Mouse (Mus musculus) MEL (cell line): ENCODE results near the gene Gatb. TPM values are rescaled to one million over a fixed set of nuclear protein-coding genes. Genes with fewer than 3 reads are reported as not detected.

Experiments
- DNase-seq: peaks from one replicate; pipeline ENCODE4 v3.0.0; 2011; ENCODE audit warnings: low read depth, low spot score
- H3K27ac ChIP-seq: 2 replicates; pipeline ENCODE4 v1.5.1; 2012; ENCODE audit warnings: low read depth, mild to moderate bottlenecking, control low read depth, low read length, moderate library complexity; ENCODE audit not compliant: control insufficient read depth
- H3K27me3 ChIP-seq, 2 experiments: fragments of 150-350 bp in 1 of 2; sonication (generic) in 1 of 2; 2 replicates each; pipeline ENCODE4 v1.6.1; 2012; ENCODE audit warnings: low read length in 2 of 2, mild to moderate bottlenecking in 2 of 2, improper control_type of control experiment in 1 of 2, moderate library complexity in 1 of 2; ENCODE audit not compliant: insufficient read depth in 2 of 2, control insufficient read depth in 1 of 2
- H3K36me3 ChIP-seq, 2 experiments: 2 replicates each; pipeline ENCODE4 v1.6.1; 2012 to 2014; ENCODE audit warnings: low read length in 2 of 2, improper control_type of control experiment in 1 of 2, inconsistent platforms in 1 of 2, mild to moderate bottlenecking in 1 of 2; ENCODE audit not compliant: insufficient read depth in 2 of 2, control insufficient read depth in 1 of 2
- H3K4me1 ChIP-seq, 2 experiments: fragments of 150-350 bp in 1 of 2; sonication (generic) in 1 of 2; 2 replicates each; pipeline ENCODE4 v1.6.1; 2012; ENCODE audit warnings: low read length in 2 of 2, improper control_type of control experiment in 1 of 2, mild to moderate bottlenecking in 1 of 2; ENCODE audit not compliant: insufficient read depth in 2 of 2, control insufficient read depth in 1 of 2
- H3K4me3 ChIP-seq, 2 experiments: fragments of 150-350 bp in 1 of 2; sonication (generic) in 1 of 2; 2 replicates each; pipeline ENCODE4 v1.5.1; 2012; ENCODE audit warnings: low read depth in 2 of 2, low read length in 2 of 2, mild to moderate bottlenecking in 2 of 2, moderate library complexity in 2 of 2, control low read depth in 1 of 2, improper control_type of control experiment in 1 of 2; ENCODE audit not compliant: control insufficient read depth in 1 of 2, insufficient read depth in 1 of 2
- H3K79me2 ChIP-seq: 2 replicates; pipeline ENCODE4 v1.6.1; 2012; ENCODE audit warnings: mild to moderate bottlenecking, low read length, moderate library complexity; ENCODE audit not compliant: control insufficient read depth, poor library complexity, insufficient read depth
- H3K9ac ChIP-seq: 2 replicates; pipeline ENCODE4 v1.6.1; 2012; ENCODE audit warnings: low read depth, mild to moderate bottlenecking, control low read depth, low read length, moderate library complexity; ENCODE audit not compliant: control insufficient read depth, poor library complexity, severe bottlenecking
- H3K9me3 ChIP-seq: fragments of 150-350 bp; sonication (generic); replicated peaks from 2 replicates; pipeline ENCODE4 v1.6.1; 2012; ENCODE audit warnings: mild to moderate bottlenecking, low read length, improper control_type of control experiment, moderate library complexity; ENCODE audit not compliant: insufficient read depth
- BHLHE40 ChIP-seq: IDR thresholded peaks from 2 replicates; pipeline ENCODE4 v1.6.1; 2012; ENCODE audit warnings: low read depth, mild to moderate bottlenecking, inconsistent platforms, low read length, improper control_type of control experiment, borderline replicate concordance
- CHD2 ChIP-seq: IDR thresholded peaks from 2 replicates; pipeline ENCODE4 v1.6.1; 2011; ENCODE audit warnings: low read length, improper control_type of control experiment
- EP300 ChIP-seq, 2 experiments: IDR thresholded peaks; 2 replicates each; pipeline ENCODE4 v1.6.1; 2011; ENCODE audit warnings: improper control_type of control experiment in 2 of 2, low read length in 2 of 2, low read depth in 1 of 2, mild to moderate bottlenecking in 1 of 2
- ETS1 ChIP-seq: IDR thresholded peaks from 2 replicates; pipeline ENCODE4 v1.6.1; 2012; ENCODE audit warnings: low read depth, mild to moderate bottlenecking, inconsistent platforms, low read length, improper control_type of control experiment, moderate library complexity
- GATA1 ChIP-seq: IDR thresholded peaks from 2 replicates; pipeline ENCODE4 v1.6.1; 2011; ENCODE audit warnings: low read depth, low read length, improper control_type of control experiment
- HCFC1 ChIP-seq: IDR thresholded peaks from 2 replicates; pipeline ENCODE4 v1.6.1; 2012; ENCODE audit warnings: low read depth, mild to moderate bottlenecking, inconsistent platforms, low read length, improper control_type of control experiment, moderate library complexity
- KAT2A ChIP-seq: conservative IDR thresholded peaks from 2 replicates; pipeline ENCODE4 v1.6.1; 2012; ENCODE audit warnings: low read depth, low read length, improper control_type of control experiment, inconsistent platforms
- MAFK ChIP-seq: IDR thresholded peaks from 2 replicates; pipeline ENCODE4 v1.6.1; 2011; ENCODE audit warnings: low read depth, mild to moderate bottlenecking, low read length, improper control_type of control experiment, borderline replicate concordance
- MAX ChIP-seq: IDR thresholded peaks from 2 replicates; pipeline ENCODE4 v1.6.1; 2011; ENCODE audit warnings: low read length, improper control_type of control experiment
- MEF2A ChIP-seq: IDR thresholded peaks from 2 replicates; pipeline ENCODE4 v1.6.1; 2014; ENCODE audit warnings: low read depth, mild to moderate bottlenecking, inconsistent platforms, low read length, improper control_type of control experiment; ENCODE audit not compliant: poor library complexity, insufficient replicate concordance, severe bottlenecking; ENCODE audit errors: extremely low read depth
- MXI1 ChIP-seq: IDR thresholded peaks from 2 replicates; pipeline ENCODE4 v1.6.1; 2011; ENCODE audit warnings: mild to moderate bottlenecking, low read depth, low read length, improper control_type of control experiment
- POLR2AphosphoS5 ChIP-seq: IDR thresholded peaks from 2 replicates; pipeline ENCODE4 v1.6.1; 2012; ENCODE audit warnings: low read depth, borderline replicate concordance, mild to moderate bottlenecking, inconsistent platforms, low read length, moderate library complexity, mixed read lengths
- RCOR1 ChIP-seq: IDR thresholded peaks from 2 replicates; pipeline ENCODE4 v1.6.1; 2012; ENCODE audit warnings: low read depth, mild to moderate bottlenecking, inconsistent platforms, low read length, improper control_type of control experiment
- SIN3A ChIP-seq: IDR thresholded peaks from 2 replicates; pipeline ENCODE4 v1.6.1; 2012; ENCODE audit warnings: low read length, improper control_type of control experiment, inconsistent platforms
- SMC3 ChIP-seq: IDR thresholded peaks from 2 replicates; pipeline ENCODE4 v1.6.1; 2011; ENCODE audit warnings: low read depth, low read length, improper control_type of control experiment
- TAL1 ChIP-seq: IDR thresholded peaks from 2 replicates; pipeline ENCODE4 v1.6.1; 2012; ENCODE audit warnings: mild to moderate bottlenecking, inconsistent platforms, low read length, moderate library complexity, mixed read lengths
- TCF12 ChIP-seq: IDR thresholded peaks from 2 replicates; pipeline ENCODE4 v1.6.1; 2014; ENCODE audit warnings: low read depth, mild to moderate bottlenecking, inconsistent platforms, low read length, improper control_type of control experiment, moderate library complexity
- UBTF ChIP-seq: IDR thresholded peaks from 2 replicates; pipeline ENCODE4 v1.6.1; 2012; ENCODE audit warnings: low read depth, mild to moderate bottlenecking, inconsistent platforms, low read length, improper control_type of control experiment, moderate library complexity, borderline replicate concordance; ENCODE audit not compliant: insufficient read depth
- ZNF384 ChIP-seq: IDR thresholded peaks from 2 replicates; pipeline ENCODE4 v1.6.1; 2012; ENCODE audit warnings: low read depth, mild to moderate bottlenecking, inconsistent platforms, low read length, improper control_type of control experiment
- polyA plus RNA-seq, 2 experiments: library from polyadenylated mRNA; stranded (reverse) in 1 of 2; unstranded in 1 of 2; fragments of >175 nt in 1 of 2; fragments of >200 nt in 1 of 2; gene quantifications; 2 replicates each; pipeline versions ENCODE4 v1.2.1 to v1.2.4; 2012; ENCODE audit warnings: low replicate concordance in 2 of 2, low read depth in 1 of 2; ENCODE audit not compliant: insufficient read length in 2 of 2, insufficient read depth in 1 of 2, missing spikeins in 1 of 2
- total RNA-seq: library from RNA; depleted of rRNA; stranded (reverse); fragments of 300-350 nt; gene quantifications from 2 replicates; pipeline ENCODE4 v1.2.3, GENCODE M21; 2012

Gatb gene
- total and polyA plus RNA-seq, 3 experiments, result 9.1 to 16.8 TPM; not detected in 1

- Histone ChIP-seq H3K4me1 (peaks cover 4 to 15% of the 10 kb centered on the region in 2 experiments; a peak in 3 of 4 replicates), H3K79me2 (no peaks in the 10 kb centered on the region), H3K9ac (peak overlapping the region; percentile 37; the same call in 1 of the 2 replicates), H3K4me3 (no peak overlapping the region), H3K27ac (peak overlapping the region; percentile 39; the same call in 1 of the 2 replicates), H3K9me3 (no peaks in the 10 kb centered on the region), H3K27me3 (no peaks in the 10 kb centered on the region), H3K36me3 (peaks cover 0 to 23% of the 10 kb centered on the region in 2 experiments; a peak in 2 of 4 replicates)
- TF ChIP-seq TCF12 (no peak), ETS1 (peak; percentile 59; the same call in 1 of the 2 replicates), KAT2A (no peak), GATA1 (peak; percentile 70)
- peak; percentile 65 for DNase-seq
Measured at GRCm38 (mm10) chr3:85588701-85589100, 14.8 kb downstream of the Gatb start.

- TF ChIP-seq HCFC1 (no peak), RCOR1 (no peak), KAT2A (no peak), CHD2 (no peak), ZNF384 (no peak), MAX (no peak)
- H3K9me3 ChIP-seq, result no peaks in the 10 kb centered on the region
- H3K79me2 ChIP-seq, result no peaks in the 10 kb centered on the region
- DNase-seq, result no peak
- H3K27me3 ChIP-seq, result no peaks in the 10 kb centered on the region
- H3K27ac ChIP-seq, result no peak overlapping the region
- H3K4me1 ChIP-seq, result peaks cover 4 to 15% of the 10 kb centered on the region in 2 experiments; a peak in 3 of 4 replicates
- no peak overlapping the region for H3K9ac ChIP-seq
- peaks cover 0 to 23% of the 10 kb centered on the region in 2 experiments; a peak in 2 of 4 replicates for H3K36me3 ChIP-seq
- H3K4me3 ChIP-seq, result no peak overlapping the region
Measured at GRCm38 (mm10) chr3:85590090-85590754, 16.3 kb downstream of the Gatb start.

DNA sequence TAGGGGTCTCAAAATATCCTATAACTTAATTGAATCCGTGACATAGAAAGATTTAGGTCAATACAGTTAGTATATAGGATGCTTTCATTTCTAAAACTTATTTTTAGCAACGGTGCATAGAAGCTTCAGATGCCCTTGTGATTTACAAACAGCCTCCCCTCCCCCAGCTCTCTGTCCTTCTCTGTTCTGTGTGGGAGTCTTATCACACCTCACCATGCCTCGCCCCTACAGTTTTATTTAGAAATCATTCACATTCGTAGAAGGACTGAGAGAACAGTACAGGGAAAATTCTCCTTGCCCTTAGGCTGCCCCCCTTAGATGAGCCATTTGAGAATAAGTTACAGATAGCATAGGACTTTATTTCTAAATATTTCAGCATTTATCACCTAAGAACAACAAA is 18.1 kb downstream of the Gatb start:
- Histone ChIP-seq H3K79me2 (no peaks in the 10 kb centered on the region), H3K27me3 (no peaks in the 10 kb centered on the region), H3K9ac (no peak overlapping the region; the same call in 1 of the 2 replicates), H3K36me3 (peaks cover 0 to 23% of the 10 kb centered on the region in 2 experiments; a peak in 2 of 4 replicates), H3K4me1 (peaks cover 4 to 15% of the 10 kb centered on the region in 2 experiments; a peak in 3 of 4 replicates), H3K4me3 (no peak overlapping the region), H3K27ac (no peak overlapping the region), H3K9me3 (no peaks in the 10 kb centered on the region)
- peak; percentile 75 for DNase-seq
- 0 out of 2 replicates have a peak, but pooled peaks have one; percentile 24 for TF ChIP-seq BHLHE40
- TF ChIP-seq ETS1, result peak; percentile 52
- peak; percentile 78 to 87 for TF ChIP-seq EP300 (IDR thresholded peaks at IDR 0.05; ENCODE audit: low read depth in 1 of 2, low read length in 2 of 2)
- TF ChIP-seq SMC3, result no peak
- peak; percentile 81 for TF ChIP-seq GATA1
- peak; percentile 77 for TF ChIP-seq TCF12
- TF ChIP-seq SIN3A, result 0 out of 2 replicates have a peak, but pooled peaks have one; percentile 8
- TF ChIP-seq HCFC1, result no peak
- TF ChIP-seq TAL1, result peak; percentile 76
- no peak for TF ChIP-seq POLR2AphosphoS5
- peak; percentile 69; the same call in 1 of the 2 replicates for TF ChIP-seq MEF2A
- TF ChIP-seq UBTF, result no peak
- no peak for TF ChIP-seq MXI1
- peak; percentile 52 for TF ChIP-seq CHD2
- TF ChIP-seq RCOR1, result peak; percentile 82
- 0 out of 2 replicates have a peak, but pooled peaks have one; percentile 23 for TF ChIP-seq MAFK
